Comparison of ENCODE assay signal across 8 mouse cellular contexts in genomic region chr10:18430973-18431372, GRCm38 (mm10).
A peak's percentile ranks its signal among the peaks of the same experiment; 100 is the strongest.
DNase-seq lines count a peak whose midpoint lies in the region; ATAC-seq lines count a peak whose summit lies in the region.

No protein-coding gene starts in this region.

- H3K4me1 ChIP-seq in brown adipose tissue, adult 24 weeks (ENCODE audit: control insufficient read depth, insufficient read depth, insufficient read length, low read length), result peaks cover 6% of the 10 kb centered on the region; the same call in 1 of the 2 replicates
- peaks cover 20% of the 10 kb centered on the region for H3K4me1 ChIP-seq in forebrain, embryonic 15.5 days
- H3K4me1 ChIP-seq in neural tube, embryonic 14.5 days (ENCODE audit: control insufficient read depth, insufficient read depth, low read length), result peaks cover 14% of the 10 kb centered on the region; the same call in 1 of the 2 replicates

- peak overlapping the region; percentile 31 for H3K27ac ChIP-seq in brown adipose tissue, adult 24 weeks (replicated peaks; ENCODE audit: low read depth, low read length)
- peak overlapping the region; percentile 42 for H3K27ac ChIP-seq in forebrain, embryonic 15.5 days (replicated peaks)
- H3K27ac ChIP-seq in neural tube, embryonic 14.5 days (ENCODE audit: low read depth, low read length), result peak overlapping the region; percentile 55; the same call in 1 of the 2 replicates

- H3K9me3 ChIP-seq in forebrain, embryonic 15.5 days, result no peaks in the 10 kb centered on the region; the same call in 1 of the 2 replicates
- 0 out of 2 replicates have a peak, but pooled peaks cover 2% of the 10 kb centered on the region for H3K9me3 ChIP-seq in neural tube, embryonic 14.5 days (ENCODE audit: control insufficient read depth, low read length)

- peak overlapping the region; percentile 52 for H3K4me2 ChIP-seq in forebrain, embryonic 15.5 days (replicated peaks)
- peak overlapping the region; percentile 68 for H3K4me2 ChIP-seq in neural tube, embryonic 14.5 days (ENCODE audit: low read depth, low read length)

- H3K27me3 ChIP-seq in forebrain, embryonic 15.5 days, result no peaks in the 10 kb centered on the region
- no peaks in the 10 kb centered on the region for H3K27me3 ChIP-seq in neural tube, embryonic 14.5 days (ENCODE audit: control insufficient read depth, insufficient read depth, low read length)

- H3K36me3 ChIP-seq in forebrain, embryonic 15.5 days, result peaks cover 14% of the 10 kb centered on the region
- no peaks in the 10 kb centered on the region for H3K36me3 ChIP-seq in neural tube, embryonic 14.5 days (ENCODE audit: control insufficient read depth, insufficient read depth, low read length)

- H3K4me3 ChIP-seq in brown adipose tissue, adult 24 weeks (ENCODE audit: insufficient read depth, low read depth, low read length), result peak overlapping the region; percentile 57
- H3K4me3 ChIP-seq in forebrain, embryonic 15.5 days, result peak overlapping the region; percentile 34
- H3K4me3 ChIP-seq in neural tube, embryonic 14.5 days (ENCODE audit: low read depth, low read length), result peak overlapping the region; percentile 31

- intact Hi-C loops in heart, postnatal 25 days (cut with DNase I), result no loop called here

- peak overlapping the region; percentile 37; the same call in 1 of the 2 replicates for H3K9ac ChIP-seq in forebrain, embryonic 15.5 days (replicated peaks)
- peak overlapping the region; percentile 53 for H3K9ac ChIP-seq in neural tube, embryonic 14.5 days (replicated peaks; ENCODE audit: low read depth, low read length)

- 3% methylated on average over 18 of the region's 18 CpGs for WGBS in forebrain, embryonic 15.5 days
- WGBS in neural tube, embryonic 14.5 days, result 1% methylated on average over 18 of the region's 18 CpGs

- peak; percentile 7 for DNase-seq in CD4-positive helper T cell, adult 2 months (ENCODE audit: low read depth, low spot score)
- peak; percentile 85 for DNase-seq in heart, postnatal 25 days (ENCODE audit: low spot score)
- peak; percentile 17 to 49 for DNase-seq in layer of hippocampus, adult 18-20 months (ENCODE audit: low spot score in 2 of 2)
- DNase-seq in lung, adult 18-20 months, result peak; percentile 71 to 82
- peak; percentile 53 for DNase-seq in thymus, postnatal 25 days

- peak; percentile 68 for ATAC-seq in forebrain, embryonic 15.5 days (replicated peaks)
- ATAC-seq in neural tube, embryonic 14.5 days (ENCODE audit: low read depth), result peak; percentile 82

Comparison
In these comparisons a context has a peak if more than half of its experiments do, and no peak if none do; other contexts are left out.
1. Peak in every context shown above with its lines: DNase-seq, ATAC-seq, H3K4me3 ChIP-seq and H3K27ac ChIP-seq.
2. DNase-seq: peak in every context shown above with its lines; median percentile 85 in heart, postnatal 25 days; 76 in lung, adult 18-20 months; 53 in thymus, postnatal 25 days; 33 in layer of hippocampus, adult 18-20 months; 7 in CD4-positive helper T cell, adult 2 months.